Mouse (Mus musculus) embryo, embryonic 10.5 days (tissue): ENCODE results near the gene Zc3h15.
"Not testable (repeated sequence)": the region's sequence is repeated elsewhere in the genome, so short reads cannot be mapped to it uniquely, and the experiment has no call there.

ENCODE experiments used
- DNase-seq: peaks from one replicate; pipeline ENCODE4 v3.0.0-alpha.2; 2015; ENCODE audit warnings: low spot score

Zc3h15 gene

GRCm38 (mm10) chr2:83644276-83645252 lies at the start of gene Zc3h15:
Gene Zc3h15, plus strand, starts transcription at chr2:83644435.
- DNase-seq = peak; percentile 97

GRCm38 (mm10) chr2:83620558-83621367 lies 23.5 kb upstream of the Zc3h15 start:
- no peak for DNase-seq

GRCm38 (mm10) chr2:83621511-83621910 lies 22.7 kb upstream of the Zc3h15 start:
- DNase-seq = no peak

GRCm38 (mm10) chr2:83622792-83623191 lies 21.4 kb upstream of the Zc3h15 start:
- no peak for DNase-seq

GRCm38 (mm10) chr2:83624045-83624444 lies 20.2 kb upstream of the Zc3h15 start:
- DNase-seq = no peak

GRCm38 (mm10) chr2:83625226-83626108 lies 18.8 kb upstream of the Zc3h15 start:
- peak; percentile 81 for DNase-seq

GRCm38 (mm10) chr2:83626881-83627280 lies 17.4 kb upstream of the Zc3h15 start:
- no peak for DNase-seq

- DNase-seq = no peak
Observed at GRCm38 (mm10) chr2:83627495-83627894, 16.7 kb upstream of the Zc3h15 start.

GRCm38 (mm10) chr2:83627932-83628331 lies 16.3 kb upstream of the Zc3h15 start:
- no peak for DNase-seq

- no peak for DNase-seq
Observed at GRCm38 (mm10) chr2:83641993-83642392, 2.2 kb upstream of the Zc3h15 start.

GRCm38 (mm10) chr2:83648916-83649315 lies 4.7 kb downstream of the Zc3h15 start:
- DNase-seq = no peak

GRCm38 (mm10) chr2:83652606-83653005 lies 8.4 kb downstream of the Zc3h15 start:
- DNase-seq = no peak

- no peak for DNase-seq
Observed at GRCm38 (mm10) chr2:83659279-83659678, 15.0 kb downstream of the Zc3h15 start.

GRCm38 (mm10) chr2:83660114-83660513 lies 15.9 kb downstream of the Zc3h15 start:
- DNase-seq = no peak

GRCm38 (mm10) chr2:83661351-83661750 lies 17.1 kb downstream of the Zc3h15 start:
- DNase-seq = no peak

- not testable (repeated sequence) for DNase-seq
Observed at GRCm38 (mm10) chr2:83665051-83665450, 20.8 kb downstream of the Zc3h15 start.

- no peak for DNase-seq
Observed at GRCm38 (mm10) chr2:83667430-83667829, 23.2 kb downstream of the Zc3h15 start.

- no peak for DNase-seq
Observed at GRCm38 (mm10) chr2:83668052-83668451, 23.8 kb downstream of the Zc3h15 start.

GRCm38 (mm10) chr2:83669988-83670387 lies 25.8 kb downstream of the Zc3h15 start:
- DNase-seq = no peak

- no peak for DNase-seq
Observed at GRCm38 (mm10) chr2:83671843-83672242, 27.6 kb downstream of the Zc3h15 start.

- no peak for DNase-seq
Observed at GRCm38 (mm10) chr2:83673067-83673466, 28.8 kb downstream of the Zc3h15 start.

- no peak for DNase-seq
Observed at GRCm38 (mm10) chr2:83673843-83674242, 29.6 kb downstream of the Zc3h15 start.
